Mouse (Mus musculus) megakaryocyte progenitor cell, adult 5-6 weeks (primary cell): ENCODE data around the gene Unc5cl. TPM values are rescaled to one million over a fixed set of nuclear protein-coding genes. Genes with fewer than 3 reads are reported as not detected.

Experiments
- total RNA-seq, 2 experiments: library from RNA; stranded (forward) in 1 of 2; stranded (reverse) in 1 of 2; fragments of 157-497, 149-512 nt in 1 of 2; fragments of 200-1000 nt in 1 of 2; gene quantifications; 2 replicates each; pipeline versions ENCODE4 v1.2.3 to v1.2.4; 2015 to 2017

The Unc5cl gene
- total RNA-seq, 2 experiments from 2014 or later: 0.42 to 0.79 TPM

Other genes starting within 250 kb of the Unc5cl start
- 4.8 and 5.9 TPM in 2 replicates for gene Trem1, start 222.1 kb upstream of the Unc5cl start, total RNA-seq (2015)
- 13.1 and 15.3 TPM in 2 replicates for gene Trem1, start 222.1 kb upstream of the Unc5cl start, total RNA-seq (2017)
- 124 and 147 TPM in 2 replicates for gene Trem3, start 207.1 kb upstream of the Unc5cl start, total RNA-seq (2015)
- gene Trem3, start 207.1 kb upstream of the Unc5cl start, total RNA-seq (2017): 113 and 150 TPM in 2 replicates
- gene Treml4, start 190.6 kb upstream of the Unc5cl start, total RNA-seq (2015): 0.10 and 0.76 TPM in 2 replicates
- 2.2 and 2.9 TPM in 2 replicates for gene Treml4, start 190.6 kb upstream of the Unc5cl start, total RNA-seq (2017)
- gene Treml2, start 155.4 kb upstream of the Unc5cl start, total RNA-seq (2015): 42.9 and 54.0 TPM in 2 replicates
- gene Treml2, start 155.4 kb upstream of the Unc5cl start, total RNA-seq (2017): 43.9 and 50.8 TPM in 2 replicates
- gene B430306N03Rik, start 138.8 kb upstream of the Unc5cl start, total RNA-seq (2015): 8.3 and 11.9 TPM in 2 replicates
- 2.7 and 4.6 TPM in 2 replicates for gene B430306N03Rik, start 138.8 kb upstream of the Unc5cl start, total RNA-seq (2017)
- gene Trem2, start 108.5 kb upstream of the Unc5cl start, total RNA-seq (2015): 3.4 and 5.7 TPM in 2 replicates
- gene Trem2, start 108.5 kb upstream of the Unc5cl start, total RNA-seq (2017): 4.2 and 13.6 TPM in 2 replicates
- 0.24 and 0.62 TPM in 2 replicates for gene Treml1, start 95.0 kb upstream of the Unc5cl start, total RNA-seq (2015)
- gene Treml1, start 95.0 kb upstream of the Unc5cl start, total RNA-seq (2017): not detected in 2 replicates
- gene Nfya, start 45.0 kb upstream of the Unc5cl start, total RNA-seq (2015): 103 and 105 TPM in 2 replicates
- gene Nfya, start 45.0 kb upstream of the Unc5cl start, total RNA-seq (2017): 34.4 and 38.0 TPM in 2 replicates
- 39.8 and 42.4 TPM in 2 replicates for gene Oard1, start 44.9 kb upstream of the Unc5cl start, total RNA-seq (2015)
- gene Oard1, start 44.9 kb upstream of the Unc5cl start, total RNA-seq (2017): 57.9 and 60.9 TPM in 2 replicates
- not detected in 2 replicates for gene Apobec2, start 22.0 kb upstream of the Unc5cl start, total RNA-seq (2015)
- not detected in 2 replicates for gene Apobec2, start 22.0 kb upstream of the Unc5cl start, total RNA-seq (2017)
- 5.9 and 18.8 TPM in 2 replicates for gene Tspo2, start 3.4 kb upstream of the Unc5cl start, total RNA-seq (2015)
- 4.2 and 6.8 TPM in 2 replicates for gene Tspo2, start 3.4 kb upstream of the Unc5cl start, total RNA-seq (2017)